Mouse (Mus musculus) CH12.LX (cell line): ENCODE results near the gene Ybx1. TPM values are rescaled to one million over a fixed set of nuclear protein-coding genes. Genes with fewer than 3 reads are reported as not detected.

Source experiments
- DNase-seq: peaks from one replicate; pipeline ENCODE4 v3.0.0-alpha.2; 2013; ENCODE audit errors: extremely low read depth
- H3K27ac ChIP-seq: 2 replicates; pipeline ENCODE4 v1.5.1; 2012; ENCODE audit warnings: low read depth, mild to moderate bottlenecking, control low read depth, moderate library complexity; ENCODE audit not compliant: insufficient read depth
- H3K27me3 ChIP-seq: replicated peaks from 2 replicates; pipeline ENCODE3; 2012; ENCODE audit warnings: inconsistent platforms
- H3K36me3 ChIP-seq, 2 experiments: replicated peaks in 1 of 2; 2 replicates each; pipeline versions ENCODE3 to v1.6.1; 2012; ENCODE audit warnings: inconsistent platforms in 1 of 2, low read length in 1 of 2, mild to moderate bottlenecking in 1 of 2, mixed read lengths in 1 of 2, moderate library complexity in 1 of 2; ENCODE audit not compliant: control insufficient read depth in 1 of 2, insufficient read depth in 1 of 2
- H3K4me1 ChIP-seq, 2 experiments: 2 replicates each; pipeline ENCODE4 v1.6.1; 2012; ENCODE audit warnings: inconsistent platforms in 1 of 2, moderate library complexity in 1 of 2; ENCODE audit not compliant: insufficient read depth in 2 of 2, control insufficient read depth in 1 of 2
- H3K4me2 ChIP-seq: 2 replicates; pipeline ENCODE4 v1.6.1; 2012; ENCODE audit warnings: low read depth, mild to moderate bottlenecking, control low read depth; ENCODE audit not compliant: poor library complexity, insufficient read depth, severe bottlenecking
- H3K4me3 ChIP-seq, 3 experiments: fragments of 150-350 bp in 1 of 3; sonication (generic) in 1 of 3; replicated peaks in 1 of 3; 2 replicates each; pipeline versions ENCODE3 to v1.5.1; 2011 to 2012; ENCODE audit warnings: low read depth in 2 of 3, low read length in 2 of 3, mild to moderate bottlenecking in 2 of 3, moderate library complexity in 2 of 3, control low read depth in 1 of 3, improper control_type of control experiment in 1 of 3, inconsistent platforms in 1 of 3, mixed read lengths in 1 of 3; ENCODE audit not compliant: poor library complexity in 1 of 3
- H3K79me2 ChIP-seq: replicated peaks from 2 replicates; pipeline ENCODE4 v1.6.1; 2012; ENCODE audit warnings: mild to moderate bottlenecking, moderate library complexity; ENCODE audit not compliant: control insufficient read depth, poor library complexity, insufficient read depth, severe bottlenecking; ENCODE audit errors: extremely low read depth
- H3K9ac ChIP-seq: 2 replicates; pipeline ENCODE4 v1.6.1; 2012; ENCODE audit warnings: low read depth, mild to moderate bottlenecking, control low read depth, moderate library complexity; ENCODE audit not compliant: insufficient read depth
- H3K9me3 ChIP-seq: replicated peaks from 2 replicates; pipeline ENCODE3; 2012; ENCODE audit warnings: low read length, inconsistent platforms, mixed read lengths
- BHLHE40 ChIP-seq: IDR thresholded peaks from 2 replicates; pipeline ENCODE4 v1.6.1; 2011; ENCODE audit warnings: mild to moderate bottlenecking, low read depth, low read length, improper control_type of control experiment
- CTCF ChIP-seq, 2 experiments: IDR thresholded peaks in 1 of 2; conservative IDR thresholded peaks in 1 of 2; 2 replicates each; pipeline ENCODE4 v1.5.1; 2011 to 2012; ENCODE audit warnings: low read depth in 2 of 2, low read length in 2 of 2, improper control_type of control experiment in 1 of 2, inconsistent platforms in 1 of 2, mild to moderate bottlenecking in 1 of 2, moderate library complexity in 1 of 2
- E2F4 ChIP-seq: IDR thresholded peaks from 2 replicates; pipeline ENCODE4 v1.6.1; 2011; ENCODE audit warnings: low read depth, low read length, improper control_type of control experiment; ENCODE audit not compliant: insufficient replicate concordance
- ELF1 ChIP-seq: IDR thresholded peaks from 2 replicates; pipeline ENCODE4 v1.6.1; 2014; ENCODE audit warnings: low read depth, mild to moderate bottlenecking, inconsistent platforms, low read length, improper control_type of control experiment
- ETS1 ChIP-seq: conservative IDR thresholded peaks from 2 replicates; pipeline ENCODE4 v1.6.1; 2012; ENCODE audit warnings: low read depth, mild to moderate bottlenecking, inconsistent platforms, low read length, improper control_type of control experiment, moderate library complexity
- HCFC1 ChIP-seq: IDR thresholded peaks from 2 replicates; pipeline ENCODE4 v1.6.1; 2012; ENCODE audit warnings: low read depth, mild to moderate bottlenecking, inconsistent platforms, low read length, improper control_type of control experiment
- JUN ChIP-seq: IDR thresholded peaks from 2 replicates; pipeline ENCODE4 v1.6.1; 2011; ENCODE audit warnings: low read depth, mild to moderate bottlenecking, low read length, improper control_type of control experiment, moderate library complexity; ENCODE audit not compliant: insufficient read depth
- JUND ChIP-seq: conservative IDR thresholded peaks from 2 replicates; pipeline ENCODE4 v1.6.1; 2011; ENCODE audit warnings: low read depth, low read length, improper control_type of control experiment
- MAX ChIP-seq: IDR thresholded peaks from 2 replicates; pipeline ENCODE4 v1.6.1; 2011; ENCODE audit warnings: low read length, improper control_type of control experiment
- MAZ ChIP-seq: IDR thresholded peaks from 2 replicates; pipeline ENCODE4 v1.6.1; 2012; ENCODE audit warnings: low read depth, mild to moderate bottlenecking, inconsistent platforms, low read length, improper control_type of control experiment, moderate library complexity
- MEF2A ChIP-seq: IDR thresholded peaks from 2 replicates; pipeline ENCODE4 v1.6.1; 2014; ENCODE audit warnings: low read depth, mild to moderate bottlenecking, inconsistent platforms, low read length, improper control_type of control experiment, borderline replicate concordance
- NELFE ChIP-seq: IDR thresholded peaks from 2 replicates; pipeline ENCODE4 v1.6.1; 2011; ENCODE audit warnings: low read depth, low read length, improper control_type of control experiment
- PAX5 ChIP-seq: IDR thresholded peaks from 2 replicates; pipeline ENCODE4 v1.6.1; 2012; ENCODE audit warnings: low read length, inconsistent platforms, mixed read lengths
- POLR2A ChIP-seq: IDR thresholded peaks from 2 replicates; pipeline ENCODE4 v1.6.1; 2011; ENCODE audit warnings: low read depth, mild to moderate bottlenecking, improper control_type of control experiment, low read length
- POLR2AphosphoS2 ChIP-seq: IDR thresholded peaks from 2 replicates; pipeline ENCODE4 v1.6.1; 2011; ENCODE audit warnings: low read depth, low read length, improper control_type of control experiment
- RAD21 ChIP-seq: IDR thresholded peaks from 2 replicates; pipeline ENCODE4 v1.6.1; 2011; ENCODE audit warnings: low read depth, mild to moderate bottlenecking, low read length, improper control_type of control experiment, moderate library complexity
- RCOR1 ChIP-seq: conservative IDR thresholded peaks from 2 replicates; pipeline ENCODE4 v1.6.1; 2012; ENCODE audit warnings: low read depth, mild to moderate bottlenecking, inconsistent platforms, low read length, improper control_type of control experiment
- SMC3 ChIP-seq: IDR thresholded peaks from 2 replicates; pipeline ENCODE4 v1.6.1; 2011; ENCODE audit warnings: low read depth, low read length, improper control_type of control experiment
- TCF12 ChIP-seq: IDR thresholded peaks from 2 replicates; pipeline ENCODE4 v1.6.1; 2014; ENCODE audit warnings: low read depth, mild to moderate bottlenecking, inconsistent platforms, low read length, improper control_type of control experiment
- USF1 ChIP-seq: IDR thresholded peaks from 2 replicates; pipeline ENCODE4 v1.6.1; 2014; ENCODE audit warnings: low read depth, mild to moderate bottlenecking, inconsistent platforms, low read length, improper control_type of control experiment
- USF2 ChIP-seq: conservative IDR thresholded peaks from 2 replicates; pipeline ENCODE4 v1.6.1; 2011; ENCODE audit warnings: low read depth, low read length, improper control_type of control experiment
- ZC3H11A ChIP-seq: IDR thresholded peaks from 2 replicates; pipeline ENCODE4 v1.6.1; 2012; ENCODE audit warnings: low read depth, mild to moderate bottlenecking, inconsistent platforms, low read length, improper control_type of control experiment
- ZKSCAN1 ChIP-seq: IDR thresholded peaks from 2 replicates; pipeline ENCODE4 v1.6.1; 2012; ENCODE audit warnings: low read depth, inconsistent platforms, low read length, improper control_type of control experiment, borderline replicate concordance
- ZNF384 ChIP-seq: IDR thresholded peaks from 2 replicates; pipeline ENCODE4 v1.6.1; 2012; ENCODE audit warnings: low read depth, low read length, improper control_type of control experiment, inconsistent platforms
- dilution Hi-C: fragments of 300-500 bp; cut with MboI; formaldehyde crosslinking; loops from 2 replicates; pipeline ENCODE4 v1.14.3; 2020; ENCODE audit warnings: low sequenced_read_pairs; ENCODE audit not compliant: extremely low pct_unique_long_range_greater_than_20kb, extremely low pct_ligation_motif_present
- in situ Hi-C: fragments of 300-500 bp; cut with MboI; formaldehyde crosslinking; loops from 3 replicates; pipeline ENCODE4 v1.14.3; 2019; ENCODE audit warnings: low sequenced_read_pairs, low pct_ligation_motif_present, low pct_unique_long_range_greater_than_20kb, mixed read lengths
- polyA plus RNA-seq: library from polyadenylated mRNA; unstranded; fragments of >175 nt; gene quantifications from 2 replicates; pipeline ENCODE4 v1.2.1, GENCODE M21; 2012; ENCODE audit warnings: low read depth; ENCODE audit not compliant: insufficient read length
- total RNA-seq, 2 experiments: library from RNA; depleted of rRNA; stranded (reverse); fragments of 300-350 nt in 1 of 2; fragments of >200 nt in 1 of 2; gene quantifications; 2 replicates each; pipeline ENCODE4 v1.2.3; 2012 to 2014

The Ybx1 gene
- total and polyA plus RNA-seq, 3 experiments, result 724 to 2,246 (median 901) TPM

- H3K9ac ChIP-seq, result no peak overlapping the region
- no peaks in the 10 kb centered on the region for H3K9me3 ChIP-seq
- dilution Hi-C loops (no loop called here), in situ Hi-C loops (no loop called here)
- no peak overlapping the region for H3K4me3 ChIP-seq
- no peaks in the 10 kb centered on the region for H3K79me2 ChIP-seq
- H3K27ac ChIP-seq, result no peak overlapping the region
- no peaks in the 10 kb centered on the region for H3K36me3 ChIP-seq
- H3K4me1 ChIP-seq, result peaks cover 3 to 7% of the 10 kb centered on the region in 2 experiments; a peak in 1 of 4 replicates
- no peak overlapping the region for H3K4me2 ChIP-seq
- peak; percentile 58 for DNase-seq
- H3K27me3 ChIP-seq, result peaks cover 2% of the 10 kb centered on the region
- TF ChIP-seq ZC3H11A, result no peak
- peak; percentile 47 for TF ChIP-seq RAD21
- TF ChIP-seq NELFE, result no peak
- TF ChIP-seq SMC3, result peak; percentile 47
- TF ChIP-seq HCFC1, result no peak
- peak; percentile 74 to 93 for TF ChIP-seq CTCF (conservative IDR thresholded peaks at IDR 0.05 in 1 of 2, IDR thresholded peaks at IDR 0.05 in 1 of 2; ENCODE audit: low read depth in 2 of 2, low read length in 2 of 2)
- TF ChIP-seq ETS1, result no peak
- TF ChIP-seq PAX5, result no peak
- no peak for TF ChIP-seq MAX
- TF ChIP-seq MEF2A, result no peak
These were observed 44.5 kb upstream of the Ybx1 start for GRCm38 (mm10) chr4:119338861-119339361.

GRCm38 (mm10) chr4:119338422-119338821 is 44.0 kb upstream of the Ybx1 start:
- Histone ChIP-seq H3K9me3 (no peaks in the 10 kb centered on the region), H3K9ac (no peak overlapping the region), H3K27me3 (peaks cover 2% of the 10 kb centered on the region)
- in situ Hi-C loops, result no loop called here
- TF ChIP-seq SMC3 (no peak), BHLHE40 (no peak), ZKSCAN1 (no peak), POLR2AphosphoS2 (no peak), JUN (no peak), POLR2A (no peak), JUND (no peak), ELF1 (no peak), ZNF384 (no peak), RCOR1 (no peak), CTCF (conservative IDR thresholded peaks at IDR 0.05 in 1 of 2, IDR thresholded peaks at IDR 0.05 in 1 of 2; ENCODE audit: low read depth in 2 of 2, low read length in 2 of 2) (no peak), RAD21 (no peak), USF2 (no peak), TCF12 (no peak), NELFE (no peak), HCFC1 (no peak), E2F4 (no peak), USF1 (no peak), MAZ (no peak)
- TF ChIP-seq, all 38 proteins: peak for 0
- Histone ChIP-seq H3K79me2 (no peaks in the 10 kb centered on the region), H3K36me3 (no peaks in the 10 kb centered on the region), H3K4me1 (peaks cover 4 to 7% of the 10 kb centered on the region in 2 experiments; a peak in 1 of 4 replicates), H3K4me2 (no peak overlapping the region), H3K27ac (no peak overlapping the region), H3K4me3 (no peak overlapping the region)
- no peak for DNase-seq
- dilution Hi-C loops, result no loop called here
